Mouse (Mus musculus) liver, postnatal 0 days (tissue): Measurements from ENCODE around the gene Uhrf1.

Experiments
- CTCF ChIP-seq: sonication (generic); IDR thresholded peaks from 2 replicates; pipeline ENCODE4 v1.5.1; 2016; ENCODE audit warnings: antibody characterized with exemption, low read depth
- EP300 ChIP-seq: IDR thresholded peaks from 2 replicates; pipeline ENCODE4 v1.6.1; 2016; ENCODE audit warnings: antibody characterized with exemption, low read depth, mild to moderate bottlenecking

- TF ChIP-seq EP300 (no peak), CTCF (no peak)
These were observed 67.0 kb downstream of the Uhrf1 start for GRCm38 (mm10) chr17:56370090-56370489.
